Mouse (Mus musculus) liver, embryonic 11.5 days (tissue): Measurements from ENCODE around the gene Srsf4. TPM values are rescaled to one million over a fixed set of nuclear protein-coding genes. Genes with fewer than 3 reads are reported as not detected.

Experiments used
- ATAC-seq: fragments of 200-750 bp; cut with Nextera tagmentation; replicated peaks from 2 replicates; pipeline ENCODE4 v1.8.0; 2017; ENCODE audit warnings: moderate number of reproducible peaks, mild to moderate bottlenecking, moderate TSS enrichment, moderate library complexity; ENCODE audit not compliant: low FRiP score
- DNase-seq: peaks from one replicate; pipeline ENCODE4 v3.0.0-alpha.2; 2017; ENCODE audit warnings: low spot score
- H3K27ac ChIP-seq: fragments of 300-500 bp; sonication (generic); 2 replicates; pipeline ENCODE4 v1.5.1; 2014; ENCODE audit warnings: mild to moderate bottlenecking, low read depth, low read length, control low read depth
- H3K27me3 ChIP-seq: fragments of 300-500 bp; sonication (generic); replicated peaks from 2 replicates; pipeline ENCODE4 v1.6.1; 2014; ENCODE audit warnings: low read length, mixed read lengths; ENCODE audit not compliant: control insufficient read depth, insufficient read depth
- H3K36me3 ChIP-seq: fragments of 300-500 bp; sonication (generic); 2 replicates; pipeline ENCODE4 v1.6.1; 2014; ENCODE audit warnings: mild to moderate bottlenecking, low read length, moderate library complexity, mixed read lengths; ENCODE audit not compliant: control insufficient read depth, insufficient read depth
- H3K4me1 ChIP-seq: fragments of 300-500 bp; sonication (generic); replicated peaks from 2 replicates; pipeline ENCODE4 v1.6.1; 2014; ENCODE audit warnings: low read length, mixed read lengths; ENCODE audit not compliant: control insufficient read depth, insufficient read depth
- H3K4me2 ChIP-seq: fragments of 300-500 bp; sonication (generic); 2 replicates; pipeline ENCODE4 v1.6.1; 2014; ENCODE audit warnings: mild to moderate bottlenecking, control low read depth, moderate library complexity
- H3K4me3 ChIP-seq: fragments of 300-500 bp; sonication (generic); 2 replicates; pipeline ENCODE4 v1.5.1; 2014; ENCODE audit warnings: low read depth, low read length, control low read depth
- H3K9ac ChIP-seq: fragments of 300-500 bp; sonication (generic); 2 replicates; pipeline ENCODE4 v1.6.1; 2014; ENCODE audit warnings: low read depth, low read length, control low read depth
- H3K9me3 ChIP-seq: fragments of 300-500 bp; sonication (generic); 2 replicates; pipeline ENCODE4 v1.6.1; 2016; ENCODE audit warnings: low read length, inconsistent platforms, mixed read lengths; ENCODE audit not compliant: control insufficient read depth
- WGBS: fragments of 180-500 bp; shearing (Covaris S2); extraction: QIAGEN DNeasy Blood & Tissue Kit; methylation state at CpG from one replicate; pipeline ENCODE4 v1.1.7; 2014; 5-methylcytosine and 5-hydroxymethylcytosine counted together
- polyA plus RNA-seq: library from polyadenylated mRNA; unstranded; fragments of >200 nt; fragmentation: Nextera tagmentation; extraction: Ambion mirVana; gene quantifications from 2 replicates; pipeline ENCODE4 v1.2.1, GENCODE M21; 2014

Gene Srsf4
- polyA plus RNA-seq, 1 experiment from 2014 or later: 113 TPM

DNA sequence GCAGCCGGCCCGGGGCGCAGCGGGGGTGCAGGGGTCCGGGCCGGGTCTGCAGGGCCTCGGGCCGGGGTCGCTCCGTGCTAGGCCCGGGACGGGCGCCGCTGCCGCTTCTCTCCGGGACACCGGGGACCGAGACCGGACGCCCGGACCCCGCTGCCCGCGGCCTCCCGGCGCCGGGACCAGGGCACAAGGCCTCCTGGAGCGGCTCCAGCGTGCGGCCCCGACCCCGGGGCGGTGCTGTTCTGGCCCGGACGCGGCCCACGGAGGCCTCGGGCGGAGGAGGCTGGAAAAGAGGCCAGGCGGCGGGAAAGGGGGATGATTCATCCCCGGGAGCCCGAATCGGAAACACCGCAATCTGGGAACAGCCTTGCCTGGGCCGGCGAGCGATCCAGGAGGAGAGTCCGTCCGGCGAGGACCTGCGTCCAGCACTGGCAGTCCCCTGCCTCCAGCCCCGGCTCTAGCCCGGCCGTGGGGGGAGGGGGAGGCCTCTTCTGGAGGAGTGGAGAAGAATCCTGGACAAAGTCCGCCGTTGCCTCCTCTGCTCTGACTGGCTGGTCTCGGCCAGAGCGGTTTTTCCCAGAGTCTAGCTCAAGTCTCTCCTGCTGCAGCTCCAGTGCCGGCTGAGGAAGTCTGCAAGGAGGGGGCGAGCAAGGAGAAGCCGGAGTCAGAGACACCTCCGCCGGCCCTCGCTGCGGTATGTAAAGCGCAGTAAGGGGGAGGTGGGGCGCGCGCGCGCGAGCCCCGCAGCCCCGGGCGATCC lies 47.4 kb downstream of the Srsf4 start:
- H3K4me1 ChIP-seq: peaks cover 49% of the 10 kb centered on the region
- under 1% methylated on average over 64 of the region's 76 CpGs for WGBS
- H3K9ac ChIP-seq: peak overlapping the region; percentile 62
- H3K4me2 ChIP-seq: peak overlapping the region; percentile 79
- H3K27me3 ChIP-seq: peaks cover 73% of the 10 kb centered on the region
- no peak for ATAC-seq
- H3K4me3 ChIP-seq: peak overlapping the region; percentile 61
- peaks cover 18% of the 10 kb centered on the region; the same call in 1 of the 2 replicates for H3K36me3 ChIP-seq
- DNase-seq: peak; percentile 75
- H3K9me3 ChIP-seq: no peaks in the 10 kb centered on the region
- H3K27ac ChIP-seq: peak overlapping the region; percentile 58

DNA sequence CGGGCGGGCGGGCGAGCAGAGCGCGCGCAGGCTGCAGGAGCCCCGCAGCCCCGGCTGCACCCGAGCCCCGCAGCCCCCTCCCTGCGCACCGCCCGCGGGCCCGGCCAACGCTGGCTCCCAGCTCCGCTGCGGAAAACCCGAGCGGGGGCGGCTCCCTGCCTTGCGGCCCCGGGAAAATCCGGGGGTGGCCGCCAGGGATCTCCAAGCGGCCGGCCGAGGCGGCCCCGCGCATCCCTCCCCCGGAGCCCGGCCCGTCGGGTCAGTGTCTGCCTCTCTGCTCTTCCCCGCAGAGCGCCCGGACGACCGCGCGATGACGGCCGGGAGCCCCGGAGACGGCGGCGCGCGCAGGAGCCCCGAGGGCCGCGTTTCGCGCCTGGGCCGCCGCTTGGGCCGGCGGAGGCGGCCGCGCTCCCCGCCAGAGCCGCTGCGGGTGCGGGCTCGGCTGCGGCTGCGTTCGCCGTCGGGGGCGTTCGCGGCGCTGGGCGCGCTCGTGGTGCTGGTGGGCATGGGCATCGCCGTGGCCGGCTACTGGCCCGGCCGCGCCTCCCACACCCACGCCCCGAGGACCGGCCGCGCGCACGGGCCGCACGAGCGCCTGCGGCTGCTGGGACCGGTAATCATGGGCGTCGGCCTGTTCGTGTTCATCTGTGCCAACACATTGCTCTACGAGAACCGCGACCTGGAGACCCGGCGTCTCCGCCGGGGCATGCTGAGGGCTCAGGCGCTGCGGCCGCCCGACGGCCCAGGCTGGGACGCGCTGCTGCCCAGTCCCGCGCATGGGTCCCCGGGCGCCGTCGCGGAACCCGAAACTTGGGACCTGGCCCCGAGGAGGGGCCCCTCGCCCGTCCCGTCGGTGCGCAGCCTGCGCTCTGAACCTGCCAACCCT lies 48.3 kb downstream of the Srsf4 start, which contains the start of gene Tmem200b:
Gene Tmem200b, plus strand, starts transcription at position 311 of the 886 bp plus-strand sequence.
- Histone ChIP-seq H3K4me1 (peaks cover 49% of the 10 kb centered on the region), H3K27ac (peak within 1 kb of the TSS; percentile 58), H3K9me3 (no peaks in the 10 kb centered on the region), H3K36me3 (peaks cover 22% of the 10 kb centered on the region; the same call in 1 of the 2 replicates), H3K4me2 (peak within 1 kb of the TSS; percentile 79), H3K9ac (peak within 1 kb of the TSS; percentile 62), H3K4me3 (peak within 1 kb of the TSS; percentile 61), H3K27me3 (peaks cover 64% of the 10 kb centered on the region)
- ATAC-seq (peak; percentile 7; the same call in 1 of the 2 replicates), DNase-seq (peak; percentile 46)
- WGBS: 3% methylated on average over 109 of the region's 130 CpGs

DNA sequence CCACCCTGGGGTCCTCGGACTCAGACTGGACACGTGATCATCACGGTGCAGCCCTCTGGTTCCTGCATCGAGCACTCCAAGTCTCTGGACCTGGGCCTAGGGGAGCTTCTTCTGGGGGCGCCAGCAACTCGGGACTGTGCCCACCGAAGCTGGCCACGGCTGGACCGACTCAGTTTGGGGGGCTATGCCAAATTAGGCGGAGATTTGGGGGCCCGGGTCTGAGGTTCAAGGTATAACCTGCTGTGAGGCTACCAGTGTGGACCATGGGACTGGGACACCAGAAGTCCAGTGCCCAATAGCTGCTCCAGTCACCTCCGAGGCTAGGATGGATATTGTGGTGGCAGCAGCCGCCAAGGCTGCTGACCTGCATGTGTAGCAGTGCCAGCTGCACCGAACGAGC lies 49.0 kb downstream of the Srsf4 start:
- Histone ChIP-seq H3K36me3 (peaks cover 23% of the 10 kb centered on the region; the same call in 1 of the 2 replicates), H3K9me3 (no peaks in the 10 kb centered on the region), H3K4me3 (peak overlapping the region; percentile 61), H3K27me3 (peaks cover 57% of the 10 kb centered on the region), H3K9ac (no peak overlapping the region), H3K4me1 (peaks cover 50% of the 10 kb centered on the region), H3K4me2 (peak overlapping the region; percentile 79), H3K27ac (no peak overlapping the region)
- 67% methylated on average over 15 of the region's 15 CpGs for WGBS
- ATAC-seq (no peak), DNase-seq (no peak)

DNA sequence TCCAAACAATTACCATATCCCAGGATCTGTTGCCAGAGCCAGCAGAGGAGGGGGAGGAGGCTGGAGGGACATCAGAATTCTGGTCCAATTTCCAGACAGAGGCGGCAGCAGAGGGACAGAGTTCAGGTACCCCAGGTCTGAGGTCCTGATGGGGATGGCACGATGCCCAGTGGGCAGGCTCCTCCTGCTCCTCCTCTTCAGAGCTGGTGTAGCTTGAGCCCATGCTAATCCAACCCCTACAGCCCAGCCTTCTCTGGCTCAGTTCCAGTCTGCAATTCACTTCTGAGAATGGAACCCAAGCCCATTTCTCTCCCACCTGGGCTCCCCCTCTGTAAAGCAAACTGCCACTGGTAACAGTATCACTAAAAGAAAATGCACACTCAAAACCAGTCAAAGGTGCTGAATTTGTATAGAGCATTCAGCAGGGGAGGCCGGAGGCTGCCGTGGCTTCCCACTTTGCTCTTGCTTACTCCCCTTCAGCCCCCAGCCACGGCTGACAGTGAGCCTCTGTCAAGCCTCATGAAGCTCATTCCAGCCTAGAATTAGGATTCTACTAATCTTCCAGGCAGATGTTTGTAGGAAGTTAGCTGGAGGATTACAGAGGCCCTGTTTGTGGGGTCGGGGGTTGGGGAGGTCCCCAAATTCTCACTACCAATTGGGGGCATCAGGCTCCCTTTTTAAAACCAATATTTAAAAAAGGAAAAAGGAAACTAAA lies 50.8 kb downstream of the Srsf4 start:
- Histone ChIP-seq H3K9ac (no peak overlapping the region), H3K4me2 (no peak overlapping the region), H3K36me3 (peaks cover 29% of the 10 kb centered on the region; the same call in 1 of the 2 replicates), H3K27me3 (peaks cover 40% of the 10 kb centered on the region), H3K27ac (no peak overlapping the region), H3K4me3 (no peak overlapping the region), H3K4me1 (peaks cover 45% of the 10 kb centered on the region), H3K9me3 (no peaks in the 10 kb centered on the region)
- WGBS: 80% methylated on average over 6 of the region's 6 CpGs
- DNase-seq (no peak), ATAC-seq (no peak)

DNA sequence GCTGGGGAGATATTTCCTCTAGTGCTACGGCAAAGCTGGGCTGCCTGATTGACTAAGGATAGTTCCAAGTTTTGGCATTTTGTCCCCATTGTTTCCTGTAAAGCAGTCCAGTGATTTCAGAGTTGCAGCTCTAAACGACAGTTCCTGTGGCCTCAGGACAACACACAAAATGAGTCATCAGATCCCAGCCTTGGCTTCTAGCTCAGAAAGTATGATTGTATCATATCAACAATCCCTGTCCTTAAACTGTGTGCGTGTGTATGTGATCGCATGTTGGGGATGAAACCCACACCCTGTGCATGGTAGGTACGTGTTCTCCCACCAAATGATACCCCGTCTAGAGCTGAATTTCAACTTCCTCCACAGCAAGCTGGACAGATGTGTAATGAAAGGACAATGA lies 55.7 kb downstream of the Srsf4 start:
- Histone ChIP-seq H3K9me3 (no peaks in the 10 kb centered on the region), H3K4me3 (no peak overlapping the region), H3K27ac (no peak overlapping the region), H3K36me3 (peaks cover 45% of the 10 kb centered on the region), H3K4me1 (peaks cover 14% of the 10 kb centered on the region), H3K4me2 (no peak overlapping the region), H3K27me3 (no peaks in the 10 kb centered on the region; the same call in 1 of the 2 replicates), H3K9ac (no peak overlapping the region)
- DNase-seq (no peak), ATAC-seq (no peak)
- WGBS: 88% methylated on average over 6 of the region's 6 CpGs

DNA sequence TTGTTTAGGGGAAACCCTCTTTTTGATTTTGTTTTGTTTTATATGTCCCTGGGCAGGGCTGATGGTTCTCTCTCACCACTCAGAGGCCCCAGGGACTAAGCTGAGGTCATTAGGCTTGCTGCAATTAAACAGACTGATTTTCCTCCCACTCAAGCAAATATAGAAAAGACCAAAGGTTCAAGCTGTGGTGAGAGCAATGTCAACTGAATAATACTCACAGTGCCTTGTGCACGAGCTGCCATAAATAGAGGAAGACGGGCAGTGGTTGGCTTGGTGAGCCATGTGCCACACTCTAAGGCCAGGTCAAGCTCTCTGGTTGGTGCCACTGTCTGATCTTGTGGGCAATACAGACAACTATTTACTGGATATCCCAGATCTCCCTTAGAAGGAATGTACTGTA lies 66.0 kb downstream of the Srsf4 start:
- H3K9me3 ChIP-seq: no peaks in the 10 kb centered on the region
- H3K27ac ChIP-seq: no peak overlapping the region
- no peak overlapping the region for H3K9ac ChIP-seq
- no peak for ATAC-seq
- no peaks in the 10 kb centered on the region for H3K4me1 ChIP-seq
- H3K4me2 ChIP-seq: no peak overlapping the region
- H3K27me3 ChIP-seq: no peaks in the 10 kb centered on the region
- 76% methylated on average over 2 of the region's 2 CpGs for WGBS
- H3K36me3 ChIP-seq: peaks cover 9% of the 10 kb centered on the region; the same call in 1 of the 2 replicates
- H3K4me3 ChIP-seq: no peak overlapping the region
- DNase-seq: no peak

DNA sequence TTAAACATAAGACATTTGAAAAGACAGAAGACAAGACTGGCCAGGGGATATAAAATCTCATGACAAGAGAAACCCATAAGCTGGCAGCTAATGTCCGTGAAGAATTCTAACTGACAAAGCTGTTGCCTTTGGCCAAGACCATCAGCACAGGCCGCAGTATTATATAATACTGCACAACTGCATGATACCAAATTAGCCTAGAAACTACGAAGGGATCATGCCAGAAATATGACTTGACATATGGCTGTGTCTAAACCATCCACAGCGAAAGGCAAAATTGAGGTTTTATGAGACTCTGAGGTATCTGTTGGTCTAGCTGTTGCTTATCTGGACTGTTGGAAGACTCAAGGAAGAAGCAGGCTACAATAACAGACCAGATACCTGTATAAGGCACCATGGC lies 67.4 kb downstream of the Srsf4 start:
- Histone ChIP-seq H3K4me3 (no peak overlapping the region), H3K27ac (no peak overlapping the region), H3K9ac (no peak overlapping the region), H3K9me3 (no peaks in the 10 kb centered on the region), H3K4me2 (no peak overlapping the region), H3K27me3 (no peaks in the 10 kb centered on the region), H3K4me1 (no peaks in the 10 kb centered on the region), H3K36me3 (no peaks in the 10 kb centered on the region; the same call in 1 of the 2 replicates)
- WGBS: 96% methylated on average over 4 of the region's 4 CpGs
- no peak for DNase-seq
- ATAC-seq: no peak

DNA sequence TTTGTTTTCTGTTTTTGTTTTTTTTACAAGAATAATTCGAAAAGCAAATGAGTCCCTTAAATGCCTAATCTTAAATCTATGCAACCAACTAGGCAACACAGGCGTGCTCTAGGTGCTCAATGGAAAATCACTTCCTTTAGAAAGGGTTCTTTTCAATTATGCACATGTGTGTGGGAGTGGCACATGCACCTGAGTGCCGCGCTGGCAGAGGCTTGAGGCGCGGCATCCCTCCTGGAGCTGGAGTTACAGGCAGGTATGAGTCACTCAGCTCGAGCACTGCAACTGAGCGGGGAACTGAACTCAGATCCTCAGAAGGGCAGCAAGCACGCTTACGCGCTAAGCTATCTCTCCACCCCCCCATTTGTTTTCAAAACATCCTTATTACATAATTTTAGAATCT lies 74.4 kb downstream of the Srsf4 start:
- Histone ChIP-seq H3K4me2 (no peak overlapping the region), H3K4me3 (no peak overlapping the region), H3K9me3 (no peaks in the 10 kb centered on the region), H3K36me3 (peaks cover 6% of the 10 kb centered on the region; the same call in 1 of the 2 replicates), H3K27ac (no peak overlapping the region), H3K4me1 (no peaks in the 10 kb centered on the region), H3K27me3 (no peaks in the 10 kb centered on the region), H3K9ac (no peak overlapping the region)
- WGBS: 90% methylated on average over 11 of the region's 11 CpGs
- DNase-seq (no peak), ATAC-seq (no peak)
